Mouse (Mus musculus): ENCODE data around the gene Map3k1. TPM values are rescaled to one million over a fixed set of nuclear protein-coding genes. Genes with fewer than 3 reads are reported as not detected.

The Map3k1 gene
- polyA plus RNA-seq, 2 experiments: 5.9 to 13.3 TPM

DNA sequence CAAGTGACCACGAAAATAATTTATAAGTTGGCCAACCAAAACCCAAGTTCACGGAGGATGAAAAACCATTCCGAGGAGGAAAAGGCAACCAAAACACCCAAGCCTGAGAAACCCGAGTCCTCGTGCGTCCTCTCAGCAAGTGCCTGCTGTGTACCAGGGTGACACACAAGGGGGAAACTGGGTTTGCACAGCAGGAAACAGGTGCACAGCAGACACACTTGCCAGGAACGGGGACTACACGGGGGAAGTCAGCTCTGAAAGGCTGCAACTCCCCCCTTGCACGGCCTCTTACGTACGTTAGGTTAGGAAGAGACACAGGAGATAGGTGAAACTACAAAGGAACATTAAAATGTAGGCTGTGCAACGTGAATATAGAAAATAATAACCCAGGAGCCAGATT lies 46.3 kb downstream of the Map3k1 start:
- no peak overlapping the region for H3K9ac ChIP-seq (replicated peaks)
- no peak overlapping the region for H3K27ac ChIP-seq
- DNase-seq (ENCODE audit: low read depth in 3 of 3, low spot score in 3 of 3): no peak
- H3K27me3 ChIP-seq (ENCODE audit: control insufficient read depth, insufficient read depth, low read length): no peaks in the 10 kb centered on the region
- H3K4me1 ChIP-seq (replicated peaks; ENCODE audit: control insufficient read depth in 2 of 2, insufficient read depth in 2 of 2, low read length in 1 of 2): no peaks in the 10 kb centered on the region
- TF ChIP-seq CTCF (IDR thresholded peaks at IDR 0.05; ENCODE audit: low read depth) (no peak), EP300 (IDR thresholded peaks at IDR 0.05; ENCODE audit: low read depth) (no peak)
- H3K4me3 ChIP-seq (ENCODE audit: insufficient read depth in 1 of 2, low read depth in 2 of 2, low read length in 2 of 2): no peak overlapping the region
- no peaks in the 10 kb centered on the region for H3K9me3 ChIP-seq (ENCODE audit: control insufficient read depth, low read length)
- 73% methylated on average over 12 of the region's 12 CpGs for WGBS (ENCODE audit: insufficient replicate concordance)
- H3K4me2 ChIP-seq (ENCODE audit: low read depth): no peak overlapping the region
- H3K36me3 ChIP-seq (replicated peaks; ENCODE audit: control insufficient read depth, insufficient read depth, low read depth): peaks cover 86% of the 10 kb centered on the region
- ATAC-seq (ENCODE audit: insufficient read depth): no peak

DNA sequence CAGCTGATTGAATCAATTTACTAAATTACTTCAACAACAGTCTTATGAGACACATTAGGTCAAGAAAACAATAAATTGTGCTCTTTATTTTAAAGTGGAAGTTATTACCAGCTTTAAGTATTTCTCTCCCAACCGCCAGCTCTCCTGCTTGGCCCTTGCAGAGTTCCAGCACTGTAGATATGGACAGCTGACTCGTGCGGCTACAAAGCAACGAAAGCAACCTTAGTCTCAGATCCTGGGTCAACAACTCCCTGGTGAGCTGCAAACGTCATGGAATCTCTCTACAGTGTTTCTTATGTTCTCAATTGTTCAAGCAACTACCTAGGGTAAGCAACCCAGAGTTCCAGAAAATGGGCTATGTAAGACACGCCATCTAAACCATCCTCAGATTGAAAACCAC lies 51.8 kb downstream of the Map3k1 start:
- Histone ChIP-seq H3K4me3 (ENCODE audit: insufficient read depth in 1 of 2, low read depth in 2 of 2, low read length in 2 of 2) (no peak overlapping the region), H3K27me3 (ENCODE audit: control insufficient read depth, insufficient read depth, low read length) (no peaks in the 10 kb centered on the region), H3K9me3 (ENCODE audit: control insufficient read depth, low read length) (no peaks in the 10 kb centered on the region), H3K36me3 (replicated peaks; ENCODE audit: control insufficient read depth, insufficient read depth, low read depth) (peaks cover 94% of the 10 kb centered on the region), H3K4me1 (replicated peaks; ENCODE audit: control insufficient read depth in 2 of 2, insufficient read depth in 2 of 2, low read length in 1 of 2) (no peaks in the 10 kb centered on the region), H3K9ac (replicated peaks) (no peak overlapping the region), H3K27ac (no peak overlapping the region), H3K4me2 (ENCODE audit: low read depth) (no peak overlapping the region)
- 87% methylated on average over 6 of the region's 6 CpGs for WGBS (ENCODE audit: insufficient replicate concordance)
- ATAC-seq (ENCODE audit: insufficient read depth) (no peak), DNase-seq (ENCODE audit: low read depth in 3 of 3, low spot score in 3 of 3) (no peak)
- no peak for TF ChIP-seq EP300 (IDR thresholded peaks at IDR 0.05; ENCODE audit: low read depth)
- no peak for TF ChIP-seq CTCF (IDR thresholded peaks at IDR 0.05; ENCODE audit: low read depth)

DNA sequence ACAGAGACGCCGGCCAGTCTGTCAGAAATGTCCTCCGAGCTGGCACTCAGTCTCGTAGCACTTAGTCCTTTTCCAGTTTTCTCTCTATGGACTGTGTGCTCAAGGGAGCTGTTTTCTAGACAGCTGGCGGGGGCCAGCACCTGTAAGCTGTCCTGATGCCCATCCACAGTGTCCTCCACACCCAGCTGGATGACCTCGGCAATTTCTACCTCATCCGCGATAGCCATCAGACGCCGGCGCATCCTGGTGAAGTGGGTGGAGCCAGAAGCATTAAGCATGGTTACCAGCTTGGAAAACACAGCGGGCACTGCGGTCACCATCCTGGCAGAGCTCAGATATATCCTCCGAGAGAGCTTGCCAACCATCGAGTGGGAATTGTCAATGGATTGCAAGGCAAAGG lies 52.9 kb downstream of the Map3k1 start:
- DNase-seq (ENCODE audit: low read depth in 3 of 3, low spot score in 3 of 3) (no peak), ATAC-seq (ENCODE audit: insufficient read depth) (no peak)
- no peak overlapping the region for H3K4me3 ChIP-seq (ENCODE audit: insufficient read depth in 1 of 2, low read depth in 2 of 2, low read length in 2 of 2)
- TF ChIP-seq CTCF (IDR thresholded peaks at IDR 0.05; ENCODE audit: low read depth) (no peak), EP300 (IDR thresholded peaks at IDR 0.05; ENCODE audit: low read depth) (no peak)
- H3K9ac ChIP-seq (replicated peaks): no peak overlapping the region
- peaks cover 95% of the 10 kb centered on the region for H3K36me3 ChIP-seq (replicated peaks; ENCODE audit: control insufficient read depth, insufficient read depth, low read depth)
- H3K4me1 ChIP-seq (replicated peaks; ENCODE audit: control insufficient read depth in 2 of 2, insufficient read depth in 2 of 2, low read length in 1 of 2): no peaks in the 10 kb centered on the region
- WGBS (ENCODE audit: insufficient replicate concordance): 94% methylated on average over 15 of the region's 15 CpGs
- H3K27me3 ChIP-seq (ENCODE audit: control insufficient read depth, insufficient read depth, low read length): no peaks in the 10 kb centered on the region
- no peak overlapping the region for H3K27ac ChIP-seq
- no peaks in the 10 kb centered on the region for H3K9me3 ChIP-seq (ENCODE audit: control insufficient read depth, low read length)
- H3K4me2 ChIP-seq (ENCODE audit: low read depth): no peak overlapping the region

DNA sequence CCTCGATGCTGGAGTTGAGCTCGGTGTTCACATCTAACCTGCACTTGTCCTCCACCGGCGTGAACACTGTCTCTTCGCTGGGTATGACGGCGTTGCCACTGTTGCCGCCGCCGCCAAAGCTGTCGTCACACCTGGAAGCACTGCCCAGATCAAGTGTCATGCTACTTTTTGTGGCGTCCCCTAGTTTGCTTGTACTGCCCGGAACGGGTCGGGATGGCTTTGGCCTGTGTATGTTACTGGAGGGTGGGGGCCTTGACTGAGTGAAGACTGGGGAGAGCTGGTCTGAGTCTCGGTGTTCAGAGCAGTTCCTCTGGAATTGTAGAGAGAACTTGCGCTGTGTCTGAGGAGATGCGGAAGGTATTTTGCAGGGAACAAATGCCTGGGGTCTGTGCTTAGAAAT lies 53.4 kb downstream of the Map3k1 start:
- ATAC-seq (ENCODE audit: insufficient read depth) (no peak), DNase-seq (ENCODE audit: low read depth in 3 of 3, low spot score in 3 of 3) (no peak)
- Histone ChIP-seq H3K27me3 (ENCODE audit: control insufficient read depth, insufficient read depth, low read length) (no peaks in the 10 kb centered on the region), H3K4me3 (ENCODE audit: insufficient read depth in 1 of 2, low read depth in 2 of 2, low read length in 2 of 2) (no peak overlapping the region), H3K4me1 (replicated peaks; ENCODE audit: control insufficient read depth in 2 of 2, insufficient read depth in 2 of 2, low read length in 1 of 2) (no peaks in the 10 kb centered on the region), H3K9me3 (ENCODE audit: control insufficient read depth, low read length) (no peaks in the 10 kb centered on the region), H3K9ac (replicated peaks) (no peak overlapping the region), H3K36me3 (replicated peaks; ENCODE audit: control insufficient read depth, insufficient read depth, low read depth) (peaks cover 95% of the 10 kb centered on the region), H3K27ac (no peak overlapping the region), H3K4me2 (ENCODE audit: low read depth) (no peak overlapping the region)
- 94% methylated on average over 18 of the region's 18 CpGs for WGBS (ENCODE audit: insufficient replicate concordance)
- no peak for TF ChIP-seq EP300 (IDR thresholded peaks at IDR 0.05; ENCODE audit: low read depth)
- no peak for TF ChIP-seq CTCF (IDR thresholded peaks at IDR 0.05; ENCODE audit: low read depth)

DNA sequence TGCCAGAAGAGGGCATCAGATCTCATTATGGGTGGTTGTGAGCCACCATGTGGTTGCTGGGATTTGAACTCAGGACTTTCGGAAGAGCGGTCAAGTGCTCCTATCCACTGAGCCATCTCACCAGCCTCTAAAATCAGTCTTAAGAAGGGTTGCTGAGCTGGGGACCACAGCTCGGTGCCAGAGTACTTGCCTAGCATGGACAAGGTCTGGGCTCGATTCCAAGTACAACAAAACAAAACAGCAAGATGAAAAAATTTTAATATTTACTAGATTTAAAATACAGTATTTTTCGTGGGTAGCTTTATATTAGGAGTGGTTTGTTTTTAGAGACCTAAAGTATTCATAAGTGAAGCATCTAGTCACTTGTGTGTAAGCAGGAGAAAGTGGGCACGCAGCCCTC lies 55.5 kb downstream of the Map3k1 start:
- no peak overlapping the region for H3K27ac ChIP-seq
- H3K36me3 ChIP-seq (replicated peaks; ENCODE audit: control insufficient read depth, insufficient read depth, low read depth): peaks cover 98% of the 10 kb centered on the region
- H3K9me3 ChIP-seq (ENCODE audit: control insufficient read depth, low read length): no peaks in the 10 kb centered on the region
- DNase-seq (ENCODE audit: low read depth in 3 of 3, low spot score in 3 of 3) (no peak), ATAC-seq (ENCODE audit: insufficient read depth) (no peak)
- no peak overlapping the region for H3K4me2 ChIP-seq (ENCODE audit: low read depth)
- H3K4me3 ChIP-seq (ENCODE audit: insufficient read depth in 1 of 2, low read depth in 2 of 2, low read length in 2 of 2): no peak overlapping the region
- no peaks in the 10 kb centered on the region for H3K4me1 ChIP-seq (replicated peaks; ENCODE audit: control insufficient read depth in 2 of 2, insufficient read depth in 2 of 2, low read length in 1 of 2)
- H3K9ac ChIP-seq (replicated peaks): no peak overlapping the region
- 90% methylated on average over 6 of the region's 6 CpGs for WGBS (ENCODE audit: insufficient replicate concordance)
- H3K27me3 ChIP-seq (ENCODE audit: control insufficient read depth, insufficient read depth, low read length): no peaks in the 10 kb centered on the region
- TF ChIP-seq EP300 (IDR thresholded peaks at IDR 0.05; ENCODE audit: low read depth): no peak
- no peak for TF ChIP-seq CTCF (IDR thresholded peaks at IDR 0.05; ENCODE audit: low read depth)

Measured in liver, embryonic 14.5 days (tissue).